Mouse (Mus musculus) midbrain, embryonic 16.5 days (tissue): ENCODE data around the gene Armh3. TPM values are rescaled to one million over a fixed set of nuclear protein-coding genes. Genes with fewer than 3 reads are reported as not detected.

ENCODE experiments used
- ATAC-seq: fragments of 200-750 bp; cut with Nextera tagmentation; 2 replicates; pipeline ENCODE4 v1.8.0; 2017; ENCODE audit warnings: moderate TSS enrichment
- H3K27ac ChIP-seq: fragments of 300-500 bp; sonication (generic); 2 replicates; pipeline ENCODE4 v1.5.1; 2014; ENCODE audit warnings: mild to moderate bottlenecking, low read length, mixed read lengths
- H3K27me3 ChIP-seq: fragments of 300-500 bp; sonication (generic); 2 replicates; pipeline ENCODE4 v1.6.1; 2014; ENCODE audit warnings: low read depth, low read length, mixed read lengths; ENCODE audit not compliant: control insufficient read depth, insufficient read depth
- H3K36me3 ChIP-seq: fragments of 300-500 bp; sonication (generic); 2 replicates; pipeline ENCODE4 v1.6.1; 2014; ENCODE audit warnings: mild to moderate bottlenecking, low read length, moderate library complexity, mixed read lengths; ENCODE audit not compliant: control insufficient read depth, insufficient read depth
- H3K4me1 ChIP-seq: fragments of 300-500 bp; sonication (generic); 2 replicates; pipeline ENCODE4 v1.6.1; 2014; ENCODE audit warnings: mild to moderate bottlenecking, low read length, mixed read lengths; ENCODE audit not compliant: control insufficient read depth, insufficient read depth
- H3K4me2 ChIP-seq: fragments of 300-500 bp; sonication (generic); 2 replicates; pipeline ENCODE4 v1.6.1; 2014; ENCODE audit warnings: mild to moderate bottlenecking, low read length, mixed read lengths
- H3K4me3 ChIP-seq: fragments of 300-500 bp; sonication (generic); 2 replicates; pipeline ENCODE4 v1.5.1; 2014; ENCODE audit warnings: low read depth, mild to moderate bottlenecking, low read length, moderate library complexity, mixed read lengths
- H3K9ac ChIP-seq: fragments of 300-500 bp; sonication (generic); 2 replicates; pipeline ENCODE4 v1.6.1; 2014; ENCODE audit warnings: low read depth, low read length, mixed read lengths
- H3K9me3 ChIP-seq: fragments of 300-500 bp; sonication (generic); replicated peaks from 2 replicates; pipeline ENCODE4 v1.6.1; 2014; ENCODE audit warnings: mild to moderate bottlenecking, low read length, mixed read lengths; ENCODE audit not compliant: control insufficient read depth, poor library complexity, severe bottlenecking
- WGBS: fragments of 180-500 bp; shearing (Covaris S2); extraction: QIAGEN DNeasy Blood & Tissue Kit; methylation state at CpG from one replicate; pipeline ENCODE4 v1.1.7; 2014; 5-methylcytosine and 5-hydroxymethylcytosine counted together
- polyA plus RNA-seq: library from polyadenylated mRNA; unstranded; fragments of >200 nt; fragmentation: Nextera tagmentation; extraction: Ambion mirVana; gene quantifications from 2 replicates; pipeline ENCODE4 v1.2.1, GENCODE M21; 2015

Armh3 gene
- polyA plus RNA-seq, 1 experiment from 2014 or later: 23.4 TPM

DNA sequence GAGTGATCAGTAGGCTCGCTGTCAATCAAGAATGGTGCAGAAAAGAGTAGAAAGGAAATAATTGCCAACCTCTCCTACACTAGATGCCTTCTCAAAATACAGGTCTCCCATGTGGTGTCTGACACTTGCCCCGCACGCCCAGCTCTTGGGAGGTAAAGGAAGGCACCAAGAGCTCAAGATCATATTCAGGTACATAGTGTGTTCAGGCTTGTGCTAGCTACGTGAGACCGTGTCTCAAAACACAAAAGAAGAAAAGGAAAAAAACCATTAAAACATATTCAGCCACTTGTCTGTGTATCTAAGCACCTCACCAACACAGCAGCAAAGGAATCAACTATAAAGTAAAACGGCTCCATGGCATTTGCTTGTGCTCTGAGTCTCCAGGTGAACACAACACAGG, 85.9 kb downstream of the Armh3 start:
- no peak overlapping the region for H3K4me2 ChIP-seq
- H3K9ac ChIP-seq: no peak overlapping the region
- 93% methylated on average over 6 of the region's 6 CpGs for WGBS
- no peak for ATAC-seq
- no peak overlapping the region for H3K4me3 ChIP-seq
- no peaks in the 10 kb centered on the region; the same call in 1 of the 2 replicates for H3K36me3 ChIP-seq
- H3K4me1 ChIP-seq: no peaks in the 10 kb centered on the region
- H3K9me3 ChIP-seq: no peaks in the 10 kb centered on the region
- H3K27me3 ChIP-seq: no peaks in the 10 kb centered on the region
- H3K27ac ChIP-seq: no peak overlapping the region

DNA sequence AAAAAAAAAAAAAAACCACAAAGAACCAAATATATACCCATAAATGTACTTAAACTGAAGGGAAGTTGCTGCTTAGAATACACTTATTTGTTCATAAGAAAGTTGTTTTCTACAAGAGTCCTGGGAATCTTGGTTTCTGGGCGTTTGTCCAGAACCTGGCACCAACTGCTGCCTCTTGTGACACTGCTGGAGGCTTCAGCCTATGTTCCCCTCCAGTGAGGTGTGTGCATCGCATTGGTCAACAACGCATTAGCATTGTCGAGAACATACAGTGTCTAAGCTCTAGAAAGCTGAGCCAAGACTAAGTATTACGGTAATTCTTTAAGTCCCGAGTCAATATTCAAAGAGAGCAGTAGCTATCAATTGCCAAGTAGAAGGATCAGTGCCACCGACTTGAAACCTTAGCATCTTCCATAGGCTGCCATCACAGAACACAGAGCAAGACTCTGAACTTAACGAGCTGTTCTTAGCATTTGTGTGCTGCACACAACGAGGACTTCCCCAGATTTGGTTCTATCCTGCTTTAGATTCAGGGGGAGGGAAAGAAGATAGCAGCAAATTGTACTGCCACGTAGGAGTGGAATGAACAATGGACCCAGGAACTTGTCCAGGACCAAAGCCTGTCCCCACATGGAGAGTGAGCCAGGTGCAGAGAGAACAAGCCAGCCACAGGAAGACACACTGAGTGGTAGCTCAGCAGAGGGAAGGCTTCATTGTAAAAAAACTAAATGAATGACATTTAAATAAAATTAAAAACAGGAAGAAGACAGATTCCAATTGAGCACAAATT, 86.9 kb downstream of the Armh3 start:
- Histone ChIP-seq H3K4me3 (no peak overlapping the region), H3K9ac (no peak overlapping the region), H3K36me3 (no peaks in the 10 kb centered on the region; the same call in 1 of the 2 replicates), H3K27ac (no peak overlapping the region), H3K4me2 (no peak overlapping the region), H3K9me3 (no peaks in the 10 kb centered on the region), H3K4me1 (no peaks in the 10 kb centered on the region), H3K27me3 (no peaks in the 10 kb centered on the region)
- 77% methylated on average over 10 of the region's 10 CpGs for WGBS
- ATAC-seq: no peak

DNA sequence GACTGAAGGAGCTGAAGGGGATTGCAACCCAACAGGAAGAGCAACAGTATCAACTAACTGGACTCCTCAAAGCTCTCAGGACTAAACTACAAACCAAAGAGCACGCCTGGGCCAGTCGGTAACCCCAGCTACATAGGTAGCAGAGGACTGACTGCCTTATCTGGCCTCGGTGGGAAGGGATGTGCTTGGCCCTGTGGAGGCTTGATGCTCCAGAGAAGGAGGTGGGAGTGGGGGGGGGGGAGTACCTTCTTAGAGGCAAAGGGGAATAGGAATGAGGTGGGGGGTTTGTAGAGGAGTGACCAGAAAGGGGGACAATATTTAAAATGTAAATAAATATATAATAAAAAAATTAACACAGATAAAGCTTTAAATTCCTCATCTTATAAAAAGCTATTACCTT, 90.0 kb downstream of the Armh3 start:
- no peak overlapping the region for H3K9ac ChIP-seq
- H3K4me3 ChIP-seq: no peak overlapping the region
- ATAC-seq: no peak
- H3K4me1 ChIP-seq: no peaks in the 10 kb centered on the region
- no peaks in the 10 kb centered on the region for H3K27me3 ChIP-seq
- whole genome bisulfite sequencing: 96% methylated on average over 3 of the region's 3 CpGs
- H3K4me2 ChIP-seq: no peak overlapping the region
- H3K36me3 ChIP-seq: no peaks in the 10 kb centered on the region; the same call in 1 of the 2 replicates
- no peak overlapping the region for H3K27ac ChIP-seq
- H3K9me3 ChIP-seq: no peaks in the 10 kb centered on the region

DNA sequence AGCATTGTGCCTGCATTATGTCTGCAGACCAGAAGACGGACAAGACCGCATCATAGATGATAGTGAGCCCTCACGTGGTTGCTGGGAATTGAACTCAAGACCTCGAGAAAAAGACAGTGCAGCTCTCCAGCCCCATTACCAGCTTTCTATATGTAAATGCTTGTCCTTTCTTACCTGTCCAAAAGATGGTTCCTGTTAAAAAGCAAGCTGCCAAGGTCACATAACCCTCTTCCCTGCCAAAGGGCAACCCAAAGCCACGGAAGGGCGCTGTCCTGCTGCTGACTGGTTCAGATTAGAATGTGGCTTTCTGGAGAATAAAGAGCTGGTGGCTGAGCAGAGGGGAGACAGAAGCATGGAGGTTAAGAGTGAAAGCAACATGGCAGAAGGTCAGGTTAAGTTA, 90.9 kb downstream of the Armh3 start:
- Histone ChIP-seq H3K9me3 (no peaks in the 10 kb centered on the region), H3K4me3 (no peak overlapping the region), H3K4me1 (no peaks in the 10 kb centered on the region), H3K9ac (no peak overlapping the region), H3K27me3 (no peaks in the 10 kb centered on the region), H3K36me3 (no peaks in the 10 kb centered on the region; the same call in 1 of the 2 replicates), H3K4me2 (no peak overlapping the region), H3K27ac (no peak overlapping the region)
- no peak for ATAC-seq
- WGBS: 92% methylated on average over 6 of the region's 6 CpGs

DNA sequence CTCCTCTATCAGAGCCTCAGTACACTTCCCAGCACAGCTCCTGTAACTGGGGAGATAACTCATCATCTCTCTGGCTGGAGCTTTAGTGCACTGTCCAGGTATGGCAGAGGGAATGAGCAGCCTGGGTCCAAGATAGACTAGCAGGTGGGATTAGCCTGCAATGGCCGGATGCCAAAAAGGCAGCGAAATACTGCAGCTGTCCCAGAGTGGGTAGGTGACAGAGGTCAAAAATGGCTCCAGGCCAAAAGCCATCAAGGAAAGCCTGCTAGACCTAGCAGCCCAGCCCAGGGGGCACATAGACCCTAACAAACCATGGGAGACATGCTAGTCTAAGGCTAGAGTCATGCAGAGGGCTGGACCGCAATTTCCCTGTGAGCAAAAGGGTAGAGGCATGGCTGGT, 94.4 kb downstream of the Armh3 start:
- no peak overlapping the region for H3K4me3 ChIP-seq
- H3K27ac ChIP-seq: no peak overlapping the region
- no peaks in the 10 kb centered on the region; the same call in 1 of the 2 replicates for H3K36me3 ChIP-seq
- no peaks in the 10 kb centered on the region for H3K9me3 ChIP-seq
- H3K4me2 ChIP-seq: no peak overlapping the region
- ATAC-seq: no peak
- 82% methylated on average over 3 of the region's 3 CpGs for WGBS
- H3K27me3 ChIP-seq: no peaks in the 10 kb centered on the region
- no peak overlapping the region for H3K9ac ChIP-seq
- H3K4me1 ChIP-seq: no peaks in the 10 kb centered on the region

DNA sequence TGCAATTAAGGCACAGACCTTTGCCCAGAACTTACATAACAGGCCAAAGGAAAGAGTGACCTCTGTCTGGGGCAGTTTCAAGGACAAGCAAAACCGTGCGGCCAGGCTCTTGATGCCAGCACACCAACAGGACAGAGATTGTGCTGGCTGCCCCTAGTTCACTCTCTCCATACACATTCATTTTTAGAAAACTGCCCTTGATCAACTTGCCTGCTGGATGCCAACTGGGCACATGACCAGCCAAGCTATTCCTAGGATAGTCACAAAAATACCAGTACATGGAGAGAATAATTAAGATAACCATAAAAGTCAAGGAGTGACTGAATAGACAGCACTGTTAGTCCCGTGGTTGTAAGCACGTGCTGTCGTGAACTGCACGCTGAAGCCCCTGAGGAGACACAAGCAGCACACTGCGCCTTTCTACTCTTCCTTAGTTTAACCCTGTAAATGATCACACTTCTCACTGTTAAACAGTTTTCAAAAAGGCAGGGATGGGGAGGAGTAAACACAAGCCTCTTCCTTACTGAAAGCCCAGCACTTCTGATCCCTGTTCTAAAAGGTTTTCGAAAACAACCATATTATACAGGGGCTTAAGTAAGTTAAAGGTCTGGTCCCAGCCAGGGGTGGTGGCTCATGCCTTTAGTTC, 95.8 kb downstream of the Armh3 start:
- H3K4me2 ChIP-seq: no peak overlapping the region
- no peaks in the 10 kb centered on the region for H3K27me3 ChIP-seq
- no peak for ATAC-seq
- 76% methylated on average over 8 of the region's 8 CpGs for WGBS
- no peaks in the 10 kb centered on the region; the same call in 1 of the 2 replicates for H3K36me3 ChIP-seq
- no peaks in the 10 kb centered on the region for H3K9me3 ChIP-seq
- H3K4me3 ChIP-seq: no peak overlapping the region
- H3K9ac ChIP-seq: no peak overlapping the region
- H3K27ac ChIP-seq: no peak overlapping the region
- no peaks in the 10 kb centered on the region for H3K4me1 ChIP-seq

DNA sequence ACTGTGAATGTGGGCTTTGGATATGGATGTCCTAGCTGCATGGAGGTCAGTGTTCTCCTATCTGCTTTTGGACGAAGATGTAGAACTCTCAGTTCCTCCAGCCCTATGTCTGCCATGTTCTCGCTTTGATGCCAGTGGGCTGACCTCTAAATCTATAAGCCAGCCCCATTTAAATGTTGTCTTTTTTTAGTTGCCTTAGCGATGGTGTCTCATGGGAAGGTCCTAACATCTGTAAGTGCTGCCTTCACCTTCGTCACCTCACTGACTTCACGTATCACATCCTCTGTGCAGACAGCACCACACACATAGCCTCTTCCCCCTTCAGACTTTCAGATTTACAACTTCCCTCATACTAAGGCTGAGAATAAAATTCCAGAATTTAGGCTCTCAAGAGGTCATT, 97.5 kb downstream of the Armh3 start:
- 91% methylated on average over 5 of the region's 5 CpGs for WGBS
- no peaks in the 10 kb centered on the region for H3K27me3 ChIP-seq
- no peak overlapping the region for H3K27ac ChIP-seq
- no peak overlapping the region for H3K9ac ChIP-seq
- H3K9me3 ChIP-seq: no peaks in the 10 kb centered on the region
- no peak overlapping the region for H3K4me2 ChIP-seq
- no peak for ATAC-seq
- H3K4me3 ChIP-seq: no peak overlapping the region
- H3K4me1 ChIP-seq: no peaks in the 10 kb centered on the region
- H3K36me3 ChIP-seq: no peaks in the 10 kb centered on the region

DNA sequence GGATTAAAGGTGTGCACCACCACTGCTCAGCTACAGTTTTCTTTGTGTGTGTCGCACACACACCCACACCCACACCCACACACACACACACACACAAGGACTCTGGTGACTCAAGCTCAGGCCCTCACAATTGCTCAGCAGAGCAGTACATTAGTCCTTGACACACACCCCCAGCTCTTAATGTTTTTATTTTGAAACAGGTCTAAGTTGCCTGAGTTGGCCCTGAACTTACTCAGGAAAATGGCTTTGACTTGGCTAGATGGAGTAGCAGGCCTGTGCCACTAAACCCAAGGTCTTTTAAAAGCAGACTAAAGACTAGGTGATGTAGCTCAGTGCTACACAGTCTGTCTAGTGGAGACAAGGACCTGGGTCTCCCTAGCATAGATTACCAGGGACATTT, 102.6 kb downstream of the Armh3 start:
- Histone ChIP-seq H3K36me3 (peaks cover 5% of the 10 kb centered on the region; the same call in 1 of the 2 replicates), H3K4me2 (no peak overlapping the region)
- 91% methylated on average over 1 of the region's 1 CpGs for WGBS

DNA sequence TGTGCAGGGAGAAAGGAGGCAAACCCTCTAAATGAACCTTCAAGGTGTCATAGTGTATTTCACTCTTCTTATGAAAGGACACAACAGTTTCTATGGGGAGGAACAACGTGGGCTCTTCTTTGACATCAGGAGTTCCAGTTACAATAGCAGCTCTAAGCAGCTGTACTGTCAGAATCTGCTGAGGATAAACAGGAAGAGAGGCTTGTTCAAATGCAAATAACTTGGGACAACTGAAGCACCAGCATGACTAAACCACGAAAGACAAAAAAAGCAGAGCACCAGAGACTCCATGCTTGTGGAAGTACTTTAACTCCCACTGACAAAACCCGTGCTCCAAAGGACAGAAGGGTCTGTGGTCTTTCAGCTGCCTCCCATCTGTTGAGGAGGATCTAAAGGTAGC, 116.2 kb downstream of the Armh3 start:
- H3K36me3 ChIP-seq: 0 out of 2 replicates have a peak, but pooled peaks cover 6% of the 10 kb centered on the region
- no peak overlapping the region for H3K4me3 ChIP-seq
- no peaks in the 10 kb centered on the region for H3K27me3 ChIP-seq
- H3K9ac ChIP-seq: no peak overlapping the region
- no peaks in the 10 kb centered on the region for H3K4me1 ChIP-seq
- H3K4me2 ChIP-seq: no peak overlapping the region
- no peaks in the 10 kb centered on the region for H3K9me3 ChIP-seq
- no peak for ATAC-seq
- 17% methylated on average over 3 of the region's 3 CpGs for WGBS
- no peak overlapping the region for H3K27ac ChIP-seq

More for the DNA sequence above, 102.6 kb downstream of the Armh3 start:
- H3K9ac ChIP-seq: no peak overlapping the region
- no peaks in the 10 kb centered on the region for H3K4me1 ChIP-seq
- no peaks in the 10 kb centered on the region for H3K9me3 ChIP-seq
- no peak for ATAC-seq
- no peak overlapping the region for H3K27ac ChIP-seq
- H3K27me3 ChIP-seq: no peaks in the 10 kb centered on the region
- no peak overlapping the region for H3K4me3 ChIP-seq
